Mouse (Mus musculus) liver, embryonic 12.5 days (tissue): ENCODE measurements around the gene Trp53rka. TPM values are rescaled to one million over a fixed set of nuclear protein-coding genes. Genes with fewer than 3 reads are reported as not detected.
"Not testable (repeated sequence)": the region's sequence is repeated elsewhere in the genome, so short reads cannot be mapped to it uniquely, and the experiment has no call there.

Experiments used
- ATAC-seq: fragments of 200-750 bp; cut with Nextera tagmentation; 2 replicates; pipeline ENCODE4 v1.8.0; 2017; ENCODE audit warnings: moderate number of reproducible peaks, mild to moderate bottlenecking, moderate library complexity
- H3K27ac ChIP-seq: fragments of 300-500 bp; sonication (generic); 2 replicates; pipeline ENCODE4 v1.5.1; 2016; ENCODE audit warnings: mild to moderate bottlenecking
- H3K27me3 ChIP-seq: fragments of 300-500 bp; sonication (generic); replicated peaks from 2 replicates; pipeline ENCODE4 v1.6.1; 2016; ENCODE audit warnings: mild to moderate bottlenecking, moderate library complexity
- H3K36me3 ChIP-seq: fragments of 300-500 bp; sonication (generic); 2 replicates; pipeline ENCODE4 v1.6.1; 2016; ENCODE audit warnings: mild to moderate bottlenecking, moderate library complexity
- H3K4me1 ChIP-seq: fragments of 300-500 bp; sonication (generic); 2 replicates; pipeline ENCODE4 v1.6.1; 2016
- H3K4me2 ChIP-seq: fragments of 300-500 bp; sonication (generic); 2 replicates; pipeline ENCODE4 v1.6.1; 2016; ENCODE audit warnings: mild to moderate bottlenecking, moderate library complexity
- H3K4me3 ChIP-seq: fragments of 300-500 bp; sonication (generic); 2 replicates; pipeline ENCODE4 v1.5.1; 2016; ENCODE audit warnings: mild to moderate bottlenecking, moderate library complexity
- H3K9ac ChIP-seq: fragments of 300-500 bp; sonication (generic); 2 replicates; pipeline ENCODE4 v1.6.1; 2016; ENCODE audit warnings: mild to moderate bottlenecking, moderate library complexity
- H3K9me3 ChIP-seq: fragments of 300-500 bp; sonication (generic); replicated peaks from 2 replicates; pipeline ENCODE4 v1.6.1; 2016; ENCODE audit warnings: mild to moderate bottlenecking, moderate library complexity
- WGBS: fragments of 180-500 bp; shearing (Covaris S2); methylation state at CpG from one replicate; pipeline ENCODE4 v1.1.7; 2016; ENCODE audit not compliant: insufficient replicate concordance; 5-methylcytosine and 5-hydroxymethylcytosine counted together
- polyA plus RNA-seq: library from polyadenylated mRNA; unstranded; fragments of >200 nt; fragmentation: Nextera tagmentation; extraction: Ambion mirVana; gene quantifications from 2 replicates; pipeline ENCODE4 v1.2.1, GENCODE M21; 2016

The Trp53rka gene
- 19.0 and 19.4 TPM in 2 replicates for polyA plus RNA-seq

DNA sequence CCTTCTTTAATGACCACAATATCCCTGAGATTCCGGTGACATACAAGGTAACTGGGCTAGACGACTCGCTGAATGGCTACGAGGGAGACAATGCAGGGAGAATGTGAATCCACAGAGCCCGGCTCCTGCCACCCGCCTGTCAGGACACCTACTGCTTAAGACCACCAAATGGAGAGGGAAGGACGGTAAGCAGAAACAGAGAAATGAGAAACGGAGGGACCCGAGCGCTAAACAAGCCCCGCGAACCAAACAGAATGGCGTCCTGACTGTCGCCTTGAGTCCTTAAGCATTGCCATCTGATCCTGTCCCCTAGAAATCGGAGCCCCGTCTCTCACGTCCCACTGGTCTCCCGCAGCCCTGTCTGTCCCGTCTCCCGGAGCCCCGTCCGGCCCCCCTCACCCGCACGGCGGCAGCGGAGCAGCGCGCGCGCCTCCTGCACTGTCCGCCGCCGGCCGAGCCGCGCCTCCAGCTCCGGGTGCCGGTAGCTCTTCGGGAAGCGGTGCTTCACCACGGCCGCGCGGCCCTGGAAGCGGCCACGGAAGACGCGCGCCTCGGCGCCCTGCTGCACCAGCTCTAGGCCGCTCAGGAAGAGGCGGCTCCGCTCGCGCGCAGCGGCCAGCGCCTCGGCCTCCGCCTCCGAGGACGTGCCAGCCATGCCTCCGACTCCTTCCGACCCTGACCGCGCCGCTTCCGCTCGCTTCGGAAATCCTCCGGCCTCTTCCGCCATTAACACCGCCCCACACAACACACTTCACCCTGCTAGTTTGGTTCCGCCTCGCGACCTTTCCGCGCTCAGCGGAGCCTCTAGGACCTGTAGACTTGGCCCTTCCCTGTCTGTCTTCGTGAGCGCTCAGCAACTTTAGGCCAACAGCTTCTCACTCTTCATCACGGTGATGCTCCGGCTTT is at the start of gene Trp53rka:
Trp53rka (minus strand) TSS at position 677 of the 906 bp plus-strand sequence.
- WGBS: under 1% methylated on average over 74 of the region's 84 CpGs
- Histone ChIP-seq H3K36me3 (peaks cover 28% of the 10 kb centered on the region), H3K9ac (peak within 1 kb of the TSS; percentile 79), H3K4me2 (peak within 1 kb of the TSS; percentile 71), H3K4me3 (peak within 1 kb of the TSS; percentile 74), H3K4me1 (peaks cover 15% of the 10 kb centered on the region), H3K27me3 (peaks cover 11% of the 10 kb centered on the region; the same call in 1 of the 2 replicates), H3K9me3 (no peaks in the 10 kb centered on the region), H3K27ac (peak within 1 kb of the TSS; percentile 36; the same call in 1 of the 2 replicates)
- peak; percentile 86 for ATAC-seq

DNA sequence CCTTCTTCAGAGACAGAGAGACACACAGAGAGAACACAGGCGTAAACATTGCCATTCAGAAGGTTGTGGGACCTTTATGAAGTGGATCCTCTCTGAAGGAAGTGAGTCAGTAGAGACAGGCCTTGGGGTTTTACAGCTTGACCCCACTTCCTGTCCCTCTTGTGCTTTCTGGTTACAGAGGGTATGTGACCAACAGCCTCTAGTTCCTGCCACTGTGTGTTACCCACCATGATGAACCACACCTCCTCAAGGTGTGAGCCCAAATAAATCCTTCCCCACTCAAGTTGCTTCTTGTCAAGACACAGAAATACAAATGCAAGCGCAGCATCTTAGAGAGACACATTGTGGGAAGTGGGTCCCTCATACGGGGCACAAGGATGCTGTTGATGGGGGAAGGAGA is 47.9 kb upstream of the Trp53rka start:
- 32% methylated on average over 3 of the region's 3 CpGs for WGBS
- H3K4me1 ChIP-seq: no peaks in the 10 kb centered on the region
- ATAC-seq: no peak
- H3K27ac ChIP-seq: no peak overlapping the region
- H3K9me3 ChIP-seq: no peaks in the 10 kb centered on the region
- H3K9ac ChIP-seq: no peak overlapping the region
- H3K36me3 ChIP-seq: no peaks in the 10 kb centered on the region
- no peak overlapping the region for H3K4me2 ChIP-seq
- no peak overlapping the region for H3K4me3 ChIP-seq
- H3K27me3 ChIP-seq: peaks cover 22% of the 10 kb centered on the region

DNA sequence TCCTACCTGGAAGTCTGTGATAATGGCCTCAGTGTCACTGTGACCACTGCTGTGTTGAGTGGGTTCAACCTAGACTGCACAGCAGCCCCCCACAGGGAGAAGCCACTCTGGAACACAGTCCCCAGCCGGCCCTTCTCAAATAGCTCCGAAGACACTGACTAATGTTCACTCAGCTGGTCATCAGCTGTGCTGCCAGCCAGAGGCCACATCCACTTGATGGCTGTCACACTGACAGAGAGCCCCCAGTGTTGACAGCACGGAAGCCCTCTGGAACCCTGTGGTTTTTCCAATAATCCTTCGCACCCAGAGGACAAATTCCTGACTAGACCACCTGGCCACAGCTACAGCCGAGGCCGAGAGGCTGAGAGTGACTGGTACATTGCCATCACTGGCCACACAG is 40.7 kb upstream of the Trp53rka start:
- no peak overlapping the region for H3K27ac ChIP-seq
- no peak overlapping the region for H3K4me2 ChIP-seq
- H3K9me3 ChIP-seq: no peaks in the 10 kb centered on the region
- no peaks in the 10 kb centered on the region for H3K4me1 ChIP-seq
- no peaks in the 10 kb centered on the region for H3K36me3 ChIP-seq
- WGBS: 58% methylated on average over 6 of the region's 6 CpGs
- H3K4me3 ChIP-seq: no peak overlapping the region
- no peak for ATAC-seq
- no peaks in the 10 kb centered on the region for H3K27me3 ChIP-seq
- no peak overlapping the region for H3K9ac ChIP-seq

DNA sequence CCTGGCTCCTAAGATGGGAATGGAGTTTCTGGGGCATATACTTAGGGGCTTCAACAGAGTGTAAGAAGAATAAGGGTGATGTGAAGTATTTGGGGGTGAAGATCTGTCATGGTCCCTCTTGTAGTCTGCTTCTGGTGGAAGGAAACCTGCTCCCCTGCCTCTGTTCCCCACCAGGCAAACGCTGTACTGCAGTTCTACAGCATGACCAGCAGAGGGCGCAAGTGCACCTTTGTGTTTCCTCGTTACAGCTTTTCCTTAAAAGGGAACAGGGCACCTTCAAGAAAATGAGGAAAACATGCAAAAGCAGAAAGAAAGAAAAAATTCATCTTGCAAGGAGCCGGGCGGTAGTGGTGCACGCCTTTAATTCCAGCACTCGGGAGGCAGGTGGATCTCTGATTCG is 36.0 kb upstream of the Trp53rka start:
- no peak overlapping the region for H3K27ac ChIP-seq
- H3K36me3 ChIP-seq: no peaks in the 10 kb centered on the region
- no peak overlapping the region for H3K4me3 ChIP-seq
- H3K4me1 ChIP-seq: no peaks in the 10 kb centered on the region
- no peaks in the 10 kb centered on the region for H3K9me3 ChIP-seq
- peaks cover 8% of the 10 kb centered on the region; the same call in 1 of the 2 replicates for H3K27me3 ChIP-seq
- 18% methylated on average over 8 of the region's 8 CpGs for WGBS
- ATAC-seq: no peak
- H3K9ac ChIP-seq: no peak overlapping the region
- H3K4me2 ChIP-seq: no peak overlapping the region

DNA sequence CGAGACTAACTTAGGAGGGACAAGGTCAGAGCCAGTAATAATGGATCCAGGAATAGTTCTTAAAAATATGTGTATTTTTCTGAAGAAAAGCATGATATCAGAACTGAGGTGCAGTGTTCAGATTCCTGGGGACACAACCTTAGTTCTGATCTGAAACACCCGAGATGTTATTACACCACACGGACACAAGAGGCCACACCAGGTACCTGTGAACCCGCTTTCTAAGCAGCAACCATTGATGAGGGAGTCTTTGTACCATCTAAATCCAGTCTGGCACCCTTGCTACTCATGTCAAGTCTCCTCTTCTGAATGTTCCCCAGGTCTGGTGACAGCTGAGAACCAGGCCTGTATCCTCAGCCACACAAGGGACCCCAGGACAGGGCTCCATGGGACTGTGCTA is 32.5 kb upstream of the Trp53rka start:
- Histone ChIP-seq H3K27me3 (peaks cover 8% of the 10 kb centered on the region; the same call in 1 of the 2 replicates), H3K9ac (no peak overlapping the region), H3K4me2 (no peak overlapping the region), H3K27ac (no peak overlapping the region), H3K9me3 (no peaks in the 10 kb centered on the region), H3K36me3 (no peaks in the 10 kb centered on the region), H3K4me3 (no peak overlapping the region), H3K4me1 (no peaks in the 10 kb centered on the region)
- ATAC-seq: no peak
- 38% methylated on average over 4 of the region's 4 CpGs for WGBS

DNA sequence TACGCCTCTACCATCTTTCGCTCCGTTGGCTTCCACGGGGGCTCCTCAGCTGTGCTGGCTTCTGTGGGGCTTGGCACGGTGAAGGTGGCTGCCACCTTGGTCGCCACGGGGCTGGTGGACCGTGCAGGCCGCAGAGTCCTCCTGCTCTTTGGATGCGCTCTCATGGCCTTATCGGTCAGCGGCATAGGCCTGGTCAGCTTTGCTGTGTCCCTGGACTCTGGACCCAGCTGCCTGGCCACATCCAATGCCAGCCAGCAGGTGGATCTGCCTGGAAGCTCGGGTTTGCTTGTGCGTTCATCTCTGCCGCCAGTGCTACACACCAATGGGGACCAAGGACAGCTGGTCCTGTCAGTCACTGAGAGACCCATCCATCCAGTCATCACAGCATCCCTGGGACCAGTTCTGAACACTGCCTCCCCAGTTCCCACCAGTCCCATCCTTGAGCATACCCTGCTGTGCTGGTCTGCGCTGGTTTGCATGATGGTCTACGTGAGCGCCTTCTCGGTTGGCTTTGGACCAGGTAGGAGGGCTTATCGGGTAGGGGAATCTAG is 22.1 kb upstream of the Trp53rka start:
- no peak overlapping the region for H3K27ac ChIP-seq
- 81% methylated on average over 20 of the region's 20 CpGs for WGBS
- no peak overlapping the region for H3K4me2 ChIP-seq
- H3K27me3 ChIP-seq: 0 out of 2 replicates have a peak, but pooled peaks cover 4% of the 10 kb centered on the region
- no peaks in the 10 kb centered on the region for H3K9me3 ChIP-seq
- H3K36me3 ChIP-seq: no peaks in the 10 kb centered on the region
- H3K4me1 ChIP-seq: no peaks in the 10 kb centered on the region
- no peak overlapping the region for H3K4me3 ChIP-seq
- no peak for ATAC-seq
- no peak overlapping the region for H3K9ac ChIP-seq

DNA sequence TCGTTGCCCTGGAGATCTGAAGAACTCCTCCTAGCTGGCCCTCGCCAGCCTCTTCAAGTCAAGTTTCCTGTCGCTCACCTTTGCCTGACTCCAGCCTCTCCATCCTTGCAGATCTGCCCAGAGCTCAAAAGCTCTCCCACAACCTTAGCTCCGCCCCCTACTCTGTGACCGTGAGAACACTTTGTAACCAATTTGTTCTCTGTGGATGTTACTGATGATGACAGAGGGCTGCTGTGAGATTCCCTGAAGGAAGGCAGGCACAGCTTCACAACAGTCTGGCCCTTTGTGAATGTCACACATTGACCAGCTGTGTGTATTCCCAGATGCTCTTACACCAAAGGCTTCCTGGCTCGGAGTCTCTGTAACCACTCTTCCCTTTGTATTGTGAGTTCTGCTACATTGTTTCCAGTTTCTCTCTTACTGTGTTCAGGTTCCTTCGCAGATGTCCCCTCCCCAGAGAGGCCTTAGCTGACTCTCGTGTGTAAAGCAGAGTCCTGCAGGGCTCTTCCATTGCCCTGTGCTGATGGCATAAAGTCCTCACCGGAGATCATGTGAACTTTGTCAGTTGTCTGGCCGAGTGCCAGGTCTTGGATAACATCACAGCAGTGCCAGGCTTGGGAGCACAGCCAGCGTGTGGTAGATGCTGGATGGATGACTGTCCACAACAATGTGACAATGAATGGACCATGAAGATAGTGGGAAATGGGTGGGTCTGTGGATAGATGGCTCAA is 19.9 kb upstream of the Trp53rka start:
- Histone ChIP-seq H3K9ac (no peak overlapping the region), H3K4me3 (no peak overlapping the region), H3K9me3 (no peaks in the 10 kb centered on the region), H3K27ac (no peak overlapping the region), H3K36me3 (no peaks in the 10 kb centered on the region), H3K4me1 (no peaks in the 10 kb centered on the region), H3K4me2 (no peak overlapping the region), H3K27me3 (0 out of 2 replicates have a peak, but pooled peaks cover 12% of the 10 kb centered on the region)
- ATAC-seq: no peak
- WGBS: 36% methylated on average over 11 of the region's 11 CpGs

DNA sequence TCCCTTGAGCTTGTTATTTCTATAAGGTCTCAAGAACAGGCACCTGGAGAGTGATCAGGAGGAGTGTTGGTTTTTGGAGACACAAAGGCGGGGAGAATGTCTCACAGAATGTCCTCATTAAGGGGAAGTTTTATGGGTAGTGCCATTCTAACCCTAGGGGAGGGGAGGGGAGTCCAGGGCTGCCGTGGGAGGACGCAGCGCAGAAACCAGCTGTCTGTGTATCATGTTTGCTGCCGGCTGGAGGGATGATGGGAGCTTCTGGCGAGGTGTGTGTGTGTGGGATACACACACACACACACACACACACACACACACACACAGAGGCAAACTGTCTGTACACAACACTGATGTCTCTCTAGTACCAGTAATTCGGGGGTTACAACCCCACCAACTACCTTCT is 19.3 kb upstream of the Trp53rka start:
- H3K9ac ChIP-seq: no peak overlapping the region
- no peak overlapping the region for H3K27ac ChIP-seq
- H3K4me2 ChIP-seq: no peak overlapping the region
- 0 out of 2 replicates have a peak, but pooled peaks cover 12% of the 10 kb centered on the region for H3K27me3 ChIP-seq
- H3K36me3 ChIP-seq: no peaks in the 10 kb centered on the region
- no peaks in the 10 kb centered on the region for H3K9me3 ChIP-seq
- no peak overlapping the region for H3K4me3 ChIP-seq
- WGBS: 52% methylated on average over 7 of the region's 7 CpGs
- no peaks in the 10 kb centered on the region for H3K4me1 ChIP-seq
- no peak for ATAC-seq

DNA sequence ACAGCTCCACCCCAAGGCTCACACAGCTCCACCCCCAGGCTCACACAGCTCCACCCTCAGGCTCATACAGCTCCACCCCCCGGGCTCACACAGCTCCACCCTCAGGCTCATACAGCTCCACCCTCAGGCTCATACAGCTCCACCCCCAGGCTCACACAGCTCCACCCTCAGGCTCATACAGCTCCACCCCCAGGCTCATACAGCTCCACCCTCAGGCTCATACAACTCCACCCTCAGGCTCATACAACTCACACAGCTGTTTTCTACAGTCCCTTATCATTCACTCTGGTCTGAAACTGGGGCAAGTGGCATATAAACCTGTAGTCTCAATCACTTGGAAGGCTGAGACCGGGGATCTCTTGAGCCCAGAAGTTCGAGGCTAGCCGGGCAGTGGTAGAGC is 18.4 kb upstream of the Trp53rka start:
- H3K4me3 ChIP-seq, H3K4me1 ChIP-seq, H3K27ac ChIP-seq, H3K9me3 ChIP-seq, H3K4me2 ChIP-seq, H3K36me3 ChIP-seq, H3K9ac ChIP-seq, ATAC-seq: not testable (repeated sequence)
- 61% methylated on average over 4 of the region's 4 CpGs for WGBS
- H3K27me3 ChIP-seq: 0 out of 2 replicates have a peak, but pooled peaks cover 12% of the 10 kb centered on the region

DNA sequence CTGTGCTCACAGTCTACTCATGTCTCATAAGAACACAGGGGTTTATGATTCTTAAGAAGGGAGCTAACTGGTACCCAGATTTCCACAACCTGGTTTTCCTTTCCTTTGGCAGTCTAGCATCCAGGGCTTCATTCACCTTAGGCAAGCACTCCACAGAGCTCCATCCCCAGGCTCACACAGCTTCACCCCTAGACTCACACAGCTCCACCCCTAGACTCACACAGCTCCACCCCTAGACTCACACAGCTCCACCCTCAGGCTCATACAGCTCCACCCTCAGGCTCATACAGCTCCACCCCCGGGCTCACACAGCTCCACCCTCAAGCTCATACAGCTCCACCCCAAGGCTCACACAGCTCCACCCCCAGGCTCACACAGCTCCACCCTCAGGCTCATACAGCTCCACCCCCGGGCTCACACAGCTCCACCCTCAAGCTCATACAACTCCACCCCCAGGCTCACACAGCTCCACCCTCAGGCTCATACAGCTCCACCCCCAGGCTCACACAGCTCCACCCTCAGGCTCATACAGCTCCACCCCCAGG is 17.9 kb upstream of the Trp53rka start:
- H3K4me1 ChIP-seq, H3K4me3 ChIP-seq, H3K27ac ChIP-seq, ATAC-seq, H3K9ac ChIP-seq, H3K4me2 ChIP-seq, H3K9me3 ChIP-seq, H3K36me3 ChIP-seq: not testable (repeated sequence)
- H3K27me3 ChIP-seq: peaks cover 13% of the 10 kb centered on the region; the same call in 1 of the 2 replicates
- WGBS: 61% methylated on average over 2 of the region's 2 CpGs

DNA sequence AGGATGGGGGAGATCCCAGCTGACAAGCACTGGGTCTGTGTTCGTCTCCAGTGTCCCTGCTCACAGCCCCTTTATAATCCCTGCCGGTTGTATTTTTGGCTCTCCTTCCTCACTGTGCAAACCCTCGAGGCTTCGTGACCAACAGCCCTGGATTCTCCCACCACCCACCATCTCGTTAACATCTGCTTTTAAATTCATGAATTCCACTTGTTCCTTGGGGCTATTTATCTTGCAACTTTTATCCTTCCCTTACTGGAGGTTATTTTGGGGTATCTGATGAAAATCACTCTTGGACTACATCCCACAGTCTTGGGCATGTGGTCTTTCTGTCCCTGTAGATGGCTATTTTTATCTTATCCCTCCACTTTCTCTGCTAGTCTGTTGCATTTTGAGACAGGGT is 17.3 kb upstream of the Trp53rka start:
- no peak overlapping the region for H3K27ac ChIP-seq
- H3K4me2 ChIP-seq: no peak overlapping the region
- H3K36me3 ChIP-seq: no peaks in the 10 kb centered on the region
- no peak overlapping the region for H3K4me3 ChIP-seq
- H3K27me3 ChIP-seq: peaks cover 19% of the 10 kb centered on the region
- H3K9ac ChIP-seq: no peak overlapping the region
- WGBS: 69% methylated on average over 5 of the region's 5 CpGs
- H3K4me1 ChIP-seq: no peaks in the 10 kb centered on the region
- no peak for ATAC-seq
- no peaks in the 10 kb centered on the region for H3K9me3 ChIP-seq
